Mouse (Mus musculus) right cerebral cortex, postnatal 36 days (tissue): ENCODE measurements around the gene Clptm1l.

ENCODE experiments used
- DNase-seq, 2 experiments: peaks; one replicate each; pipeline ENCODE4 v3.0.0; 2022; ENCODE audit warnings: low spot score in 2 of 2, mixed read lengths in 1 of 2

Clptm1l gene

GRCm38 (mm10) chr13:73660163-73660695 lies 56.4 kb downstream of the Clptm1l start:
- DNase-seq, result no peak
